Comparison of ENCODE assay signal across 10 mouse cellular contexts in the genomic region with DNA sequence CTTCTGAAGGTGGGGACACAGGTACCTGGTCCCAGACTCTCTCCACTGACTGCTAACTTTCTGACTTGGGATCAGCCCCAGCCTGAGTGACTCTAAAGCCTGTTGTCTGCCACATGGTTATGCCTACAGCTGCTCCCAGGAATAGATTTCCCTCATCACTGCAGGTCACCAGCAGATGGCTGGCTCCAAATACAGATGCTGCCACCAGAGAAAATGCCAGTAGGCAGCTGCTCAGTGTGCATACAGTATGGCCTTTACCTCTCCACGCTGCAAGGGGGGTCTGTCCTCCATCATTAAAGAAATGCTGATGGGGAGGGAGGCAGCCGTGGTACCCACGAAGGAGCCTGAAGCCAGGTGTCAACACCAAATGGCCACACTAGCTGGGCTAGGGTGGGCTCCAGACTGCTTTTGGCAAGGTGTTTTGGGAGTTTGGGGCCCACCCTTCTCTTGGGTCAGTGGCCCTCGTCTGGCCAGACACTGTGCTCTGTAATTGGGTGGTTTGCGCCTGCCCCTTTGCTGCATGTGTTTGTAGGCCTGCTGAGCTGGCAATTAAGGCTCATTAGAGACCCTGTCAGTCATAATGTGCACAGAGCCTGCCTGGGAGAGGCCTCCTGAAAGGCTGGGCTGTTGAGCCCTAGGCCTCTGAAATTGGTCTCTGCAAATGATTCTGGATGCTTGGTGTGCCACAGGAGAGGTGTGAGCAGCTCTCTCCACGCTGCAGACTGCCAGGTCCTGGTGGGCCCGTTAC. TPM values are rescaled to one million over a fixed set of nuclear protein-coding genes. Genes with fewer than 3 reads are reported as not detected.
DNase-seq lines count a peak whose midpoint lies in the region; ATAC-seq and TF ChIP-seq lines count a peak whose summit lies in the region.
"Had no signal": no experiment of that assay in that cellular context is flagged by ENCODE, and none has a peak within 500 bp of the region (broad histone marks: within the 10 kb centered on the region; RNA-seq: fewer than 3 reads in every experiment).

No protein-coding gene starts in this region.

- H3K4me1 ChIP-seq in forebrain, embryonic 14.5 days (ENCODE audit: control insufficient read depth, insufficient read depth, low read length) = peaks cover 27% of the 10 kb centered on the region
- peaks cover 82% of the 10 kb centered on the region for H3K4me1 ChIP-seq in limb, embryonic 14.5 days (ENCODE audit: control insufficient read depth, insufficient read depth, low read length)

- H3K4me3 ChIP-seq in forebrain, embryonic 14.5 days (ENCODE audit: low read depth, low read length) = no peak overlapping the region
- H3K4me3 ChIP-seq in limb, embryonic 14.5 days (replicated peaks; ENCODE audit: low read length) = no peak overlapping the region

- no peak overlapping the region; the same call in 1 of the 2 replicates for H3K9ac ChIP-seq in forebrain, embryonic 14.5 days (ENCODE audit: low read length)
- H3K9ac ChIP-seq in limb, embryonic 14.5 days (ENCODE audit: low read depth, low read length, severe bottlenecking) = peak overlapping the region; percentile 25; the same call in 1 of the 2 replicates

- ATAC-seq in forebrain, embryonic 14.5 days = peak; percentile 90
- 0 out of 2 replicates have a peak, but pooled peaks have one; percentile 38 for ATAC-seq in limb, embryonic 14.5 days (ENCODE audit: low FRiP score, low read depth)

- WGBS in forebrain, embryonic 14.5 days = 10% methylated on average over 7 of the region's 7 CpGs
- 16% methylated on average over 7 of the region's 7 CpGs for WGBS in limb, embryonic 14.5 days

- H3K4me2 ChIP-seq in forebrain, embryonic 14.5 days (ENCODE audit: low read length) = no peak overlapping the region
- H3K4me2 ChIP-seq in limb, embryonic 14.5 days (replicated peaks; ENCODE audit: low read depth, low read length, severe bottlenecking) = no peak overlapping the region

- no peaks in the 10 kb centered on the region for H3K27me3 ChIP-seq in forebrain, embryonic 14.5 days (replicated peaks; ENCODE audit: control insufficient read depth, insufficient read depth, low read length)
- H3K27me3 ChIP-seq in limb, embryonic 14.5 days (ENCODE audit: control insufficient read depth, insufficient read depth, low read length) = no peaks in the 10 kb centered on the region

- H3K9me3 ChIP-seq in forebrain, embryonic 14.5 days (replicated peaks; ENCODE audit: control insufficient read depth, low read length) = no peaks in the 10 kb centered on the region
- no peaks in the 10 kb centered on the region for H3K9me3 ChIP-seq in limb, embryonic 14.5 days (ENCODE audit: control insufficient read depth, low read length)

- H3K27ac ChIP-seq in forebrain, embryonic 14.5 days (ENCODE audit: low read depth, low read length) = peak overlapping the region; percentile 83
- peak overlapping the region; percentile 79 for H3K27ac ChIP-seq in limb, embryonic 14.5 days (replicated peaks; ENCODE audit: low read depth, low read length)

- H3K36me3 ChIP-seq in forebrain, embryonic 14.5 days (ENCODE audit: control insufficient read depth, insufficient read depth, low read length) = peaks cover 9% of the 10 kb centered on the region; the same call in 1 of the 2 replicates
- H3K36me3 ChIP-seq in limb, embryonic 14.5 days (ENCODE audit: control insufficient read depth, insufficient read depth, low read length) = peaks cover 21% of the 10 kb centered on the region

- no peak for TF ChIP-seq POLR2A in limb, embryonic 14.5 days (IDR thresholded peaks at IDR 0.05; ENCODE audit: borderline replicate concordance, extremely low read depth, insufficient read depth, insufficient read length)

- DNase-seq in embryo, embryonic 10 days (ENCODE audit: low spot score) = peak; percentile 45
- DNase-seq in embryo, embryonic 9.5 days (ENCODE audit: extremely low spot score) = no peak
- DNase-seq in MN1 (ENCODE audit: low spot score) = peak; percentile 55
- peak; percentile 82 for DNase-seq in forebrain, embryonic 14.5 days (ENCODE audit: low spot score)
- DNase-seq in limb, embryonic 14.5 days (ENCODE audit: low spot score) = no peak
- DNase-seq in cerebellum, adult 11-12 months = no peak
- DNase-seq in cerebellum, postnatal 4 days (ENCODE audit: low spot score in 2 of 2) = no peak
- DNase-seq in kidney, adult 8-10 months = no peak
- DNase-seq: heart, postnatal 36 days; lung, adult 18-20 months had no signal

RNA-seq across cellular contexts. Expression of a gene that starts 53.6 kb away (rescaled TPM):
- 272 and 278 TPM in 2 replicates for polyA plus RNA-seq in forebrain, embryonic 14.5 days (2014; fragmentation: Nextera tagmentation; extraction: Ambion mirVana)
- 177 and 198 TPM in 2 replicates for polyA plus RNA-seq in limb, embryonic 14.5 days (2012; rRNA removed)
- polyA plus RNA-seq in limb, embryonic 14.5 days (2014; fragmentation: Nextera tagmentation; extraction: Ambion mirVana) = 284 TPM in 2 replicates

Comparison
In these comparisons a context has a peak if more than half of its experiments do, and no peak if none do; other contexts are left out.
1. DNase-seq: peak in embryo, embryonic 10 days (single experiment), MN1 (single experiment) and forebrain, embryonic 14.5 days (single experiment); none in embryo, embryonic 9.5 days (single experiment), limb, embryonic 14.5 days (single experiment), cerebellum, adult 11-12 months (single experiment), cerebellum, postnatal 4 days (0 of 2) and kidney, adult 8-10 months (0 of 2).